Mouse (Mus musculus): Measurements from ENCODE around the gene Prss45. TPM values are rescaled to one million over a fixed set of nuclear protein-coding genes. Genes with fewer than 3 reads are reported as not detected.

The Prss45 gene
- total RNA-seq, 2 experiments from 2014 or later = not detected

DNA sequence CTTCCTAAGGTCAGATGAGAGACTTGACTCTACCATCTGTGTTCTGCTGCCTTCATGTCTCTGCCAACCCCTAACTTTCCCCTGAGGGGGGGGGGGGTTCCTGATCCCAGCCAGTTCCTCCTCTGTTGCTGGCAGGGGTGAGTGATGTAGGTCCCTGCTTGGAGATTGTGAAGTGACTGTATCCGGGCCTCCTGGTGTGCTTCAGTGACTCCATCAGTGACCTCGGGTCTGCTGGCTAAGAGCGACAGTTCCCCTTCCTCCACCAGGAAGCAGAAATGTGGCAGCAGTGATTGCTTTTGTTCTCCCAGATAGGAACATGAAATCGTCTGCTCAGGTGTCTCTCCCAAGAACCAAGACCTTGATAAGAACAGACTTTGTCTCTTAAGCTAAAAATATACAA lies 22.5 kb downstream of the Prss45 start:
- ATAC-seq (replicated peaks; ENCODE audit: low FRiP score, poor library complexity, severe bottlenecking) = no peak

DNA sequence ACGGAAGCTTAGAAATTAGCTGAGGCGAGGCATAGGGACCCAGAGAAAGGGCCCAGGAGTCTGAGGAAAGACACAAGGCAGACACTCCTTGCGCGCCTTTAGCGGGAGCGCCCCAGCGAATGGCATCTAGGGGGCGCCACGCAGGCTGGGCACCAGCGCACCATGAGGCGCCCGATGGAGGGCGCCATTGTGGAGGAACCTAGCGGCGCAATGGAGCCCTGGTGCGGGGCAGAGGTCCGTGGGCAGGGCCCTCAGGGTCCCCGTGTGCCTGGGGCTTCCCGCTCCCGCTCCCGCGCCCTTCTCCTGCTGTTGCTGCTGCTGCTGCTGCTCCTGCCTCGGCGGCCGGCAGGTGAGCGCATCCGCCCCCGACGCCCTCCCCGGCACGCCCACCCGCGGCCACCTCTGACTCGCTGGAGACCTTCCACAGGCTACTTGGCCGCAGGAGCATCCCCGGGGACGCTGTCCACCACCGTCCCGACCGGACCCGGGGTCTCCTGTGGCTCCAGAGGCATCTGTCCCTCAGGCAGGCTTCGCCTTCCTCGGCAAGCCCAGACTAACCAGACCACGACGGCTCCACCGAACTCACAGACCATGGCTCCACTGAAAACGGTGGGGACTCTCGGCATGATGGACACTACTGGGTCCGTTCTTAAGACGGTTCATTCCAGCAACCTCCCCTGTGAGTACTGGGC lies 23.5 kb downstream of the Prss45 start, which contains the start of gene Prss50:
TSS of gene Prss50 (plus strand) at position 187 of the 692 bp plus-strand sequence.
- 0 out of 2 replicates have a peak, but pooled peaks have one; percentile 53 for ATAC-seq (replicated peaks; ENCODE audit: low FRiP score, poor library complexity, severe bottlenecking)

DNA sequence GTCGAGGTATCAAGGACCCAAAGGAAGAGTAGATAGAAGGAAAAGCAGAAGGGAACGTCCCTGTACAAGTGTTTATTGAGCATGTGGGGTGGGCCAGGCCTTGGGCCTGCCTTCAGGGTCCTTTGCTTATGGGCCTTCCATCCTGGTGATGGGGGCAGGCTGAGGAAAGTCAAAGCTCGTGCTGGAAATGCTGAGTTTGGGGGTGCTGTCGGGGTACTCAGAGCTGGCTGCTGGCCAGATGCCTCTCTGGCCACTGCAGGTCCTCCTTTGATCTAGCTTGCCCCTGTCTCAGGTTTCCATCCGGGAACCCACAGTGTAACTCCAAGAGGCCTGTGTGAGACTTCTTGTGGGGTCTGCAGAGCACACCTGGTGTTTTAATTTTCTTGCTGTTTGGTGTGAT lies 24.1 kb downstream of the Prss45 start:
- ATAC-seq (replicated peaks; ENCODE audit: low FRiP score, poor library complexity, severe bottlenecking) = no peak; the same call in 1 of the 2 replicates

DNA sequence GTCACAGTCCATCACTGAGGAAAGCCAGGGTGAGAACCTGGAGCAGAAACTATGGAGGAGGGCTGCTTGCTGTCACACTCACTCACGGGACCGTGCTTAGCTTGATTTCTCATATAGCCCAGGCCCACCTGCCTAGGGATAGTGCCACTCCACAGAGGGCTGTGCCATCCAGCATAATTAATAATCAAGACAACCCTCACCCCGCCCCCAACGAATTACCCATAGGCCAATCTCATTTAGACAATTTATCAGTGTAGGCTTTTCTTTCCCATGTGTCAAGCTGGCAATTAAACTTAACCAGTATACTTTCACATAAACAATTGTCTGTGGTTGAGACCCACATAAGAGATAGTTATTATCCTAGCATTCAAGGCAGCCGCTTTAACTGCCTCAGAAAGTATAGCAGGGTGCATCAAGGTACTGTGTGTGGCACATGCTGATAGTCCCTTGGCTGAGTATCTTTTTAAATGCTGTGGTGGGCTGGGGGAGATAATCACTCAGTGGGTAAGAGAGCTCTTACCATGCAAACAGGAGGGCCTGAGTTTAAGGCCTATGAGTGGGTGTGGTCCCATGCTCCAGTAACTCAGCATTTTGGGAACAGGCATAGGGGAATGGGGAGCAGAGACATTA lies 24.7 kb downstream of the Prss45 start:
- ATAC-seq (replicated peaks; ENCODE audit: low FRiP score, poor library complexity, severe bottlenecking) = no peak

DNA sequence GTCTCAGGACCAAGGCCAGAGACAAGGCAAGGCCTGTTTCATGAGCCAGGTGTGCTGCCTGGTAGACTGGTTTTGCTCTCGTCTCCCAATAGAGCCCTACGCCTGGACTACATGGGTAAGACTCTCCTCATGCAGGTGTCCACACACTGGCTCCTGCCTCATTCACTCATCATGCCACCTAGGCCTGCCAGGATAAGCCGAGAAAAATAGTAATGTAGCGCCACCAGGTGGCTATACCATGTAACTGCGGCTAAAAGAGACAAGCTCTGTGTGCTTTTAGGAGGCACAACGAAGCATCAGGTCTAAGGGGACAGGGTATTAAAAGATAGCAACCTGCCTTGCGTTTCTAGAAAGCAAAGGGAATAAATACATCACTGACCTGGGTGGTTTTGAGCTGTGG lies 36.6 kb downstream of the Prss45 start:
- no peak for ATAC-seq (replicated peaks; ENCODE audit: low FRiP score, poor library complexity, severe bottlenecking)

DNA sequence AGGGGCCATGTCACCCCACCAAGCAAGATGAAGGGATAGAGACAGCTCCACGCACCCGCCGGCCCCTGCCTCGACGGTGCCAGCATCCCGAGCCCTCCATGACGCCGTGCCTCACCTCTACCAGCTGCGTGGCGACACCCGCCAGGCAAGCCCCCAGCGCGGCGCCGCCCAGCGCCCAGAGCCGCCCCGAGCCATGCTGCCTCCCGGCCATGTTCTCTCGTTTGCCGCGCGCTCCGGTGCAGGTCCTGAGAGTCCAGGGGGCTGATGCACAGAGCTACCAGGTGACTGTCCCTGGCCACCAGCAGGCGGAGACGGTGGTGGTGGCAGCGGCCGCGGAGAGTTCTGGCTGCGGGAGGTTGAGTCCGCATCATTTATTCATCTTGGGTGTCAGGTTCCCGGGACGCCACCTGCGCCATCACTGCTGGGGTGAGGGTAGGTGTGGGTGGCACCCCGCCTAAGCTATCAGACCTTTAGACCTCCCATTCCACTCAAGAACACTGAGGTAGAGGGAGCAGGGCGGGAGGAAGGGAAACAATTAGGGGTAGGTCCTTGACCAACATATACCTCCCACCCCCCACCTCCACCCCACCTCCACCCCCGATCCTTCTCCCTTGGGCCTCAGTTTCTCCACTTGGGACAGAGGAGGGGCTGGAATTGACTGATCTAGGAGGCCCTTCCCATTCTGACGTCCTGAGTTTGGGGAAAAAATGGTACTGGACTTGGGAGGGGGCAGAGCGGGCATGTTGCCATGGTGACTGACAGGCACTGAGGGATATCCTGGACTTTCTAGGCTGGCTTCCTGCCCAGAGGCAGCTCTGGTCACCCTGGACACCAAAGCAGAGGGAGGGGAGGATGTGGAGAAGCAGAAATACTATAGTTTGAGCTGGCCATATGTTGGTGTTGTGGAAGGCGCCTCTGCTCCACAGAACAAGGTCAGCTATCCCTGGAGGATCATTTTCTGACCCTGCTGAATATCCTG lies 39.6 kb downstream of the Prss45 start:
- no peak for ATAC-seq (replicated peaks; ENCODE audit: low FRiP score, poor library complexity, severe bottlenecking)

DNA sequence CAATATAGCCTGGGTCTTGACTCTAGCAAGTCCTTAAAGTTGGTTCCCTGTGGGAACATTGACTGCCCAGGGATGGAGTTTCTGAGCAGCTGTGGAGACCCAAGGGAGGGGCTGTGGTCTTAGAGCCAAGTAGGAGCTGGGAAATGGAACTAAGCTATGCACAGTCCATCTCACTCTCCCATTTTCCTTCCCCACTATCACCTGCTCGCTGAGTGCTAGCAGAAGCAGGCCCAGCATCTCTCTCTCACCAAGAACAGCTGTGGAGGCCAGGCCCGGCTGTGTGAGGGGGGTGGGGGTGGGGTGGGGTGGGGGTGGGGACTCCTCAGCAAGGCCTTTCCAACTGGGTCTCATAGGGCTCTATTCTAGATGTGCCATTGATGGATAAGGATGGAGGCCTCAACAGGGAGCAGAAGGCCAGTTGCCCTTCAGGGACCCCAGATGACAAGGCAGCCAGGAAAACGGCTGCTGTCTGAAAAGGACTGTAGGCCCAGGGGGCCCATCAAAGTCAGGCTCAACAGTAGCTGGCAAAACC lies 40.3 kb downstream of the Prss45 start:
- no peak for ATAC-seq (replicated peaks; ENCODE audit: low FRiP score, poor library complexity, severe bottlenecking)

DNA sequence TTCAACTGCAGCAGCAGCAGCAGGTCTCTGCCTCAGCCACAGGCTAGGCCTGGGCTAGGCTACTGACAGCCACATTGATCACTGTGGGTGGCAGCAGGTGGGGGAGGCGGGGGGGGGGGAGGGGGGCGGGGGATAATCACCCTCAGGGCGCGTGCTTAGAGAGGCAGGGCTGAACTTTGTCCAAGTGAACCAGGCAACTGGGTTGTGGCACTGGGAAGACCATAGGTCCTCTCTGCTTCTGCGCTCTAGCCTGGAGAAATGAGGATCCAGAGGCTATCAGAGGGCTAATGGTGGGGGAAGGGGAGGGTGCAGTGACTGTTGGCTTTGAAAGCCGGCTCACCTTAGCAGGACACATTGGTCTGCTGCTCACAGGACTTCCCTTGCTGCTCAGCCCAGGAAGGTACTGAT lies 40.9 kb downstream of the Prss45 start:
- no peak for ATAC-seq (replicated peaks; ENCODE audit: low FRiP score, poor library complexity, severe bottlenecking)

DNA sequence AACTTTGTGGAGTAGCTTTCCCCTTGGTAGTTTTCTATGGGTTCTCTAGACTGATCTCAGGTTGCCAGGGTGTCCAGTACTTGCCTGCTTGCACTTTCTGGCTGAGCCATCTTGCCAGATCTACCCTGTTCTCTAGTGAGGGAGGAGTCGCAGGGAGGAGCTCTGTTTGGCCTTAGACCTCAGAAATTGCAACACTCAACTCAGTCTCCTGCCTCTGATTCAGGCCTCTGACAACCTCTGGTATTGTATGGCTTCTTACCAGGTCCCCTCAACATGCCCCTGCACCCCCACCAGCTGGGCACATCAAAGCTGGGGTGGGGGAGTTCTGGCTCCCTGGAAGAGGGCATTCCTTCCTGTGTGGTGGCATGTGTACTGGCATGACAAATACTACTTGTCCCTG lies 43.0 kb downstream of the Prss45 start:
- no peak for ATAC-seq (replicated peaks; ENCODE audit: low FRiP score, poor library complexity, severe bottlenecking)

DNA sequence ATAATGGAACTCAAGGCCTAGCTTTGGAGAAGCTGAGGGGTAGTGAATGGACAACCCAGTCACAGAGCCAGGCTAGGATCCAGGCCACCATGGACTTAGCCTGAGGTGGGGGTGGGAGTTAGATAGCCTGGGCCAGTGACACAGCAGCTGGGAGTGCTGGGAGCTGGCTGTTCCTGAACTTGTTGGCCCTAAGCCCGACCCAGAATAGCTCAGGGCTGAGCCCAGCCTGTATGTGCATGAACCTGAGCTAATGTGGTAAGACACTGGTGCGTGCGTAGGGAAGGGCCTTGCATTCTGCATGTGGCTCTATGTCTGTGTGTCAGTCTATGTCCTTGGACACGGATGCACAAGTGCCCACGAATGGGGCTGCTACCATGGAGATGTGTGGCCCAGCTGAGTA lies 43.5 kb downstream of the Prss45 start:
- ATAC-seq (replicated peaks; ENCODE audit: low FRiP score, poor library complexity, severe bottlenecking) = no peak

DNA sequence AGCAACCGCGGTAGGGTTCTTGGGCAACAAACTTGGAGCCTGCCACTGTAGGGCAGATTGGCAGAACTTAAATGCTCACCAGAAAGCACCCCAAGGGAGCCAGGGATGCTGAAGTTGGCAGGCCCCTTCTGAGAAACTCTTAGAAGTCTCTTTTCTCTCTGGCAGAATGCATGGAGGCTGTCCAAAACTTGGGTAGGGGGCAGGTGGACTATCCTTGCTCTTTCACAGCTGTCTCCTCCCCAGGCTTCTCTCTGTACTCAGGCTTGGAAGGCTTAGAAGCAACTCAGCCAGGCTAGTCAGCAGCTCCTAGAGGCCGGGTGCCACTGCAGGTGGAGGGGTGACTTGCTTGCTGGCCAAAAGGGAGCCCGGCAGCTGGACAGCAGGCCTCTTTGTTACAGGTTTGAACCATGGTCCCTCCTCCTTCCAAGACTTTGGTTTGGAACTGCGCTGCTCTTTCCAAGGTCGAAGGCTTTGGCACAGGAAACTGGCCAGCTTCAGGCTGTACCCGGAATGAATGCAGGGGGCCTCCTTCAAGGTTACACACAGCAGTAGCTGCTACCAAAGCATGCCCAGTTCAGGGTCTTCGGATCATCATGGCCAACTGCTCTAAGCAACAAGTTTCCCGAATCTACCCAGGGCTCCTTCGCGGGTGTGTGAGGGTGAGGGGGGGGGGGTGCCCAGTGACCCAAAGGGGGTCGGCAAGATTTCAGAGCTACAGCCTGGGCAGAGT lies 45.0 kb downstream of the Prss45 start, which contains the start of gene Als2cl:
TSS of gene Als2cl (plus strand) at position 680 of the 730 bp plus-strand sequence.
- no peak for ATAC-seq (replicated peaks; ENCODE audit: low FRiP score, poor library complexity, severe bottlenecking)

DNA sequence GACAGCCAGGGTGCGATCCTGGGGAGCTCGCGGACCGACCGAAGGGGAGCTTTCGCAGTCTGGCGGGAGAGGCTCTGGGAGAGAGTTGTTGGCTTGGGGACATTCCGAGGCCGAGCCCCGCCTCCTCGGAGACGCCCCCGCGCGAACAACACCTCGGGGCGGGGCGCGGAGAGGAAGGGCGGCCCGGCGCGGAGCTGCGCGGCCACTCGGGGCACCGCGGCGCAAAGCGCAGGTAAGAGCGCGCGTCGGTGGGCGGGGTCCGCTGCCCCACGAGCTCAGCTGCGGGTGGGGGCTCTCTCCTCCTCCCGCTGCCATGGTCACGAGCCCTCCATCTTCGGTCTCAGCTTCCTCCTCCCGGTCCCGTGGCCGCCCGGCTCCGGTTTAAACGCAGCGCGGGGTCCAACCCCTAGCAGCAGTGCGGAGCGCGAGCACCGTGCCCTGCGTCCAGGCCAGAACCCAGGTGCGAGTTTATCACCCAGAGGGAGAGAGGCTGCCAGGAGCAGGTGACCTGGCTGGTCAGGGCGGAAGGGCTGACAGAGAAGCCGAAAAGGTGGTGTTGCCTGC lies 45.7 kb downstream of the Prss45 start, which contains the start of gene Tmie:
TSS of gene Tmie (minus strand) at position 116 of the 564 bp plus-strand sequence.
- ATAC-seq (replicated peaks; ENCODE audit: low FRiP score, poor library complexity, severe bottlenecking) = no peak

DNA sequence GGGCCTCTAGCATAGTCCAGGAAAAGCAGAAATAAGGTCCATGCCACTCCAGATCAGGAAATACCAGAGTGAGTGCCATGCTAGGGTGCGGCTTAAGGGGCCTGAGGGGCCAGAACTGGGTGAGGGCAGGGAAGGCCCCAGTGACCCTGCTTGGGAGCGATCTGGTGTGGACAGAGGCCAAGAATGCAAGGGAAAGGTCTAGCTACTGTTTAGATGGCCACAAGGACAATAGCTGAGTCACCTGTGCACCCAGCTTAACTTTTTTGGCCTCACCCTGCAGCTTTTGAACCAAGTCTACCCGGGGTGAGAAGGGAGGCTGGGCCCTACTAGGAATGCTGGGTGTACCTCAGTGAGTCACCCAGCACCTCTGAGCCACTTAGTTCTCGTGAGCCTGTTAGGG lies 46.4 kb downstream of the Prss45 start:
- no peak for ATAC-seq (replicated peaks; ENCODE audit: low FRiP score, poor library complexity, severe bottlenecking)

DNA sequence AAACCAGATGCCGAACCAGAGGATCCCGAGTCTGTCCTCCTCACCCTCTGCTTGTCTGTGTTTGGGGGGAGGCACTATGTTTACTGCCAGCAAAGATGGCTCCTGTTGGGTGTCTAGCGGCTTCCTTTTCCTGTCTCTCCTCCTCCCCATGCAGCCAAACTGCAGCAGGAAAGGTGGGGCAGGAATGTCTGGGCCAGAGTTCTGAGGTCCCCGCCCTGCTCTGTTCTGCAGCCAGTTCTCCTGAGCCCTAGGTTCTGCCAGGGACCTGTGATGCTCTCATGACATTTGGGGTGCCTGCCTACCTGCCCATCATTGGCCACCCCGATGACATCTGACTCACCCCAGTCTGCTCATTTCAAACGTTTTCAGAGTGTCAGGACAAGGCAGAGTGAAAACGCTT lies 47.6 kb downstream of the Prss45 start:
- no peak for ATAC-seq (replicated peaks; ENCODE audit: low FRiP score, poor library complexity, severe bottlenecking)

DNA sequence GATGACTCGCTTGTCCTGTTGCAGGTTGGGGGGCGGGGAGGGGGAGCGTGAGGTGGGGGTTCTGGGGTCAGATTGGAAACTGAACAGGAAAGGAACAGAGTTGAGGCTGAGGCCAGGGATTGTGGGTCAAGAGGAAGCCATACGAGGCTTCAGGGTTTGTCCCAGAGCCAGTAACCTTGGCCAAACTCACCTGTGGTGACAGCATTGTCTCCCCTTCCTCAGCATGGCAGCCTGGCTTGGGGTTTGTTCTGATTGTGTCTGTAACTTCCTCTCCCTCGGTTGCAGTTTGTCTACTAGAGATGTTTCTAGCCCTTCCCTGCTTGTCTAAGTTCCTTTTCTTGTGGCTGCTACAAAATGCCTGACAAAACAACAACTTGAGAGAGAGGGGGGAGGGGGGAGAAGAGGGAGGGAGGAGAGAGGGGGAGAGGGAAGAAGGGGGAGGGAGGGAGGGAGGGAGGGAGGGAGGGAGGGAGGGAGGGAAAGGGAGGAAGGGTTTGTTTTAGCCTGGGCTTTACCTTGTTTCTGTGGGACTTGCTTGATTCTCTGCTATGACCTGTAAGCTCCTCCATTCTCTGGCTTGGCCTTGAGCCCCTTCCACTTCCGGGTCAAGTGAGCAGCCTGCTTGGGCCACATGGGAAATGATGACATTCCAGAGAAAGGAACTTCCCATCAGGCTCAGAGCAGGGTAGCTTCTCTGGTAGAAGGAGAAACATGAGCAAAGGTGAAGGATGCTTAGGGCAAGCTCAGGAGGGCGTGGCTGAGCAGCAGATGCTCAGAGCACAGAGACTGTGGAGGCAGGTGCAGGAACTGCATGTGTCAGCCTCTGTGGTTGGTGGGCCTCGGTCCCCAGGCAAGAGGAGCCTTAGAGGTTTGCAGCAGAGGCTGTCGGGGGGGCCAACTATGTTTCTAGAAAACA lies 53.3 kb downstream of the Prss45 start:
- no peak for ATAC-seq (replicated peaks; ENCODE audit: low FRiP score, poor library complexity, severe bottlenecking)

DNA sequence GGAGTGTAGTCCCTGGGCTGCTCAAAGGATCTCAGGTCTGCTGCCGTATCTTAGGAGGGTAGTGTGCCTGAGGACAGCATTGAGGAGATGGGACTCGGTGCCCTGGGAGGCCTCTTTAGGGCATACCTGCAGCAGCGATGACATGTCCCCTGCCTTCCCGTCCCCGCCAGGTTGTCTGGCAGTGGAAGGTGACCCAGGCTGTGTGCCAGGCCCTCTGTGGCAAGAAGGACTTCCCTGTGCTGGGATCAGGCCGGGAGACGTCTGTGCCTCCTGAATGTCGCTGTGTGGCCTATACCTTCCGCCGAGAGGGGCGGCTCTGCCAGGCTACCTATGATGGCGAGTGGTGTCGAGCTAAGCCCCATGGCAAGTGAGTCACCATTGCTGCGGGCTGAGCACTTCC lies 54.5 kb downstream of the Prss45 start:
- no peak for ATAC-seq (replicated peaks; ENCODE audit: low FRiP score, poor library complexity, severe bottlenecking)

DNA sequence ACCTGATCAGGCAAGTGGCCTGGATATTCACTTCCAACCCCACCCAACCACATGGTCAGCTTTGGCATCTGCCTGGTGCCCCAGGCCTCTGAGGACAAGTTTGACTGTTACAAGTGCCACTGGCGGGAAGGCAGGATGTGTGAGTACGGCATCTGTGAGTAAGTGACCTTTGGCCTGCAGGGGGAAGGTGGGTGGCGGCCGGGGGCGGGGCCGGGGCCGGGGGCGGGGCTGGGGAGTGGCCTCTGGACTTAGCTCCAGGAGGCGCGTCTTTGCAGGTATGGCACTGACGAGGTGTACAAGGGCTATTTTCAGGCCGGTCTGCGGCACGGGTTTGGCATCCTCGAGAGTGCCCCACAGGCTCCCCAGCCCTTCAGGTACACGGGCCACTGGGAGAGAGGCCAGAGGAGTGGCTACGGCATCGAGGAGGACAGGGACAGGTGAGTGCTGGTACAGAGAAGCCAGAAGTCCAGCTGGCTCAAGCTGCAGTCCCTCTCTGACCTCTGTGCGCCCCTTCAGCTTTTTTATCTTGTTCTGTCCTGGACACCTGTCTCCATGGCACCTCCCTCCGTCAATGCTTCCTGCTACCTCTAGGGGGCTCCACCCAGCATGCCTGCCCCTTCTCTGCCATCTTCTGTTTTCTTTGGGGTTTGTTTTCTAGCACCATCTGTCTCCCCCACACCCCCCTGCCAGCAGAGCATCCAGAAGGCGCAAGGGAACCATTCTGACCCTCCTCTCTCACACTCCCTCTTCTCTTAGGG lies 55.8 kb downstream of the Prss45 start:
- ATAC-seq (replicated peaks; ENCODE audit: low FRiP score, poor library complexity, severe bottlenecking) = no peak
